Mouse (Mus musculus): ENCODE measurements around the gene Smco2. TPM values are rescaled to one million over a fixed set of nuclear protein-coding genes. Genes with fewer than 3 reads are reported as not detected.

Smco2 gene
- polyA plus RNA-seq, 1 experiment from 2014 or later, result not detected

DNA sequence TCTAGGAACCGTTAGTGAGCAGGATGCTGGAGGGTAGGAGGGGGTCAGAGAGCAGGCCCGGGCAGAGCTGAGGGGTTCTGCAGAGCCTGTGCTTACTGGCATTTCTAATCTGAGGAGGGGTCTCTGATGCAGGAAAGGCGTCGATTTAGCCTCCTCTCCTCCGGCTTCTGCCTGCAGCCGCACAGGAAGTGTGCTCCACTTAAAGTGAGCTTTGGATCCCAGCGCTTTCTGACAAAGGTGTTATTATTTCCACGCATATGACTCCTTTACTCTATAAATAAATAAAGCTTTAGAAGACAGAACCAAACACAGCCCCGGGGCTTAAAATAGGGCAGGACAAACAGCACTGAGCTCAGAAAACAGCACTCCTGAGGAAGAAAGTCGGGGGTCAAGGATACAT, 29.0 kb downstream of the Smco2 start:
- TF ChIP-seq CTCF (IDR thresholded peaks at IDR 0.05), result no peak
- no peak for DNase-seq (ENCODE audit: low read depth, low spot score)
- no peaks in the 10 kb centered on the region for H3K27me3 ChIP-seq
- CTCF ChIA-PET, result interaction anchor here (1.3 to 2.0 kb wide), 2 partner anchors 33 to 46 kb away, joined by 4 to 7 read pairs; no protein-coding TSS in a partner anchor
- ATAC-seq, result no peak
- POLR2A ChIA-PET, result interaction anchor here (1.5 kb wide), 1 partner anchor 9 kb away, joined by 4 read pairs; the partner anchor contains the start of gene Ppfibp1
- in situ Hi-C loops (cut with MboI; ENCODE audit: low pct_unique_long_range_greater_than_20kb), result no loop called here

DNA sequence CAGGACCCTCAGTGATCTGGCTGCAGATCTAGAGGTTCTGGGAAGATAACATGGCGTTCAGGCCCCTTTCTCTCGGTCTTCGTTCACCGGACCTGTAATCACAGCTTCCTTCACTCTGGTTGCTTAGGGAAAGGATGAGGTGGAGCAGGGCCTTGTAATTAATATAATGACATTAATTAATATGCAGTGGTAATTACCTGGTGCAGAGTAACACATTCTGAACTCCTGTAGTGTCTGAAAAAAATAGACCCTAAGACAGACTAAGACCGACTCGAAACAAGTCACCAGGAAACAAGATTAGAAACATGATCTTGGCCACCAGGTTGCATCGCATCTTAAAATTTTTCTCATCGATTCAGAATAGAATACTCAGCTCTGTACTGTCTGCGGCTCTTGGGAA, 30.0 kb downstream of the Smco2 start:
- H3K27me3 ChIP-seq, result no peaks in the 10 kb centered on the region
- in situ Hi-C loops (cut with MboI; ENCODE audit: low pct_unique_long_range_greater_than_20kb), result loop anchor here (5.0 kb wide), 2 partner anchors 72 to 97 kb away; partner anchors contain the start of gene 1700034J05Rik
- DNase-seq (ENCODE audit: low read depth, low spot score) (no peak), ATAC-seq (no peak)
- POLR2A ChIA-PET, result interaction anchor here (1.5 kb wide), 1 partner anchor 8 kb away, joined by 4 read pairs; the partner anchor contains the start of gene Ppfibp1
- TF ChIP-seq CTCF (IDR thresholded peaks at IDR 0.05), result no peak
- CTCF ChIA-PET, result interaction anchor here (1.3 to 2.0 kb wide), 2 partner anchors 34 to 47 kb away, joined by 4 to 7 read pairs; no protein-coding TSS in a partner anchor

DNA sequence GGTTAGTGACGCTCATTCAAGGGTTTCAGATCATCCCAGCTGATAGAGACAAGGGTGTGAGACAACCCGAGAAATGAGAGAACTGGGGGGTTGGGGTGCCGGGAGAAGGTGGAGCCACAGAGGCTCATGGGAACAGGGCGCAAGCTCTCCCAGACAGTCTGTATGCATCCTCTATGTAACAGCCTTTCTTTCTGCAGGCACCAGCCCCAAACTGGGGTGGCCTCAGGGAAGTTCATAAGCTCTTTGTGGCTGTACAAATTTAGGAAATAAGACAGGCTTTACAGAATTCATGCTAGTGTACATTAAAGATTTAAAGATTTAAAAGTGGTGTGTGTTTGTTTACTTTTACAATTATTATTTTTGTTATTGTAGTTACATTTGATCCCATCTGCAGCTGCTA, 30.4 kb downstream of the Smco2 start:
- POLR2A ChIA-PET, result interaction anchor here (1.5 kb wide), 1 partner anchor 8 kb away, joined by 4 read pairs; the partner anchor contains the start of gene Ppfibp1
- CTCF ChIA-PET, result interaction anchor here (2.0 kb wide), 1 partner anchor 34 kb away, joined by 7 read pairs; no protein-coding TSS in a partner anchor
- H3K27me3 ChIP-seq, result no peaks in the 10 kb centered on the region
- no peak for TF ChIP-seq CTCF (IDR thresholded peaks at IDR 0.05)
- ATAC-seq (no peak), DNase-seq (ENCODE audit: low read depth, low spot score) (no peak)
- in situ Hi-C loops (cut with MboI; ENCODE audit: low pct_unique_long_range_greater_than_20kb), result loop anchor here (5.0 kb wide), 2 partner anchors 72 to 97 kb away; partner anchors contain the start of gene 1700034J05Rik

DNA sequence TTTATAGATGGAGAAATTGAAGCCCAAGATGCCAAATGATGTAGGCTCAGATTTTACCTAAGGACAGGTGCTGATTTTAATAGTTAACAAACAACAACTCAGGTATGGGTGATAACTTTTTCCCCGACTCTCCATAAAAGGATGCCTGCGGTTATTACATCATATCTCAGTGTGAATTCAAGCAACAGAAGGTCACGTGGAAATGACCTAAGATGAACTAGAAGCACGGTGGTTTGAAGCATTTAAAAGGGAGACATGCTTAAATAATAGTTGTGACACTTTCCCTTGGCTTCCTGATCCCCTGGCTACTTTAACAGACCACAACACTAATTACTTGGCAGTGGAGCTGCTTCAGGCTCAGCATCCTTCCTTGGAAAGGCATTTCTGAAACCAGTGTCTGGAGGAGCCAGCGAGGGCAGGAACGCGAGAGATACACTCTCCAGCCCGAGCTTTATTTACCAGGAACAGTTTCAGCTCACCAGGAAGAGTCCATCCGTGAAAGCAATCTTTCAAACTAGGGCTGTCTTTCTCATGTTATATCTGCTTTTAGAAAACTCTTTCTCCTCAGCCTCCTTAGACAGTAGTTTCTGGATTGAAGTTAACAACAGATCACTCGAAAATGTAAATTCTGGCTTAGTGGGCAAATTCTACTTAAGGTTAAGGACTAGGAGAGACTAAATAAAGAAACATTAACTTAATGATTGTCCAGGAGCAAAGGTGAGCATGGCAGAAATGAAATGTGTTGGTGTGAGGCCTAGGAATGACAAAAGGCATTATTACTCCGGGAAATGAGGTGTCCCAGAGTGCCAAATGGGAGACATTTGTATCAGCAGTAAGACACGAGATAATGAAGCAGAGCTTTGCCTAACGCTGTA, 32.2 kb downstream of the Smco2 start:
- POLR2A ChIA-PET, result no interaction called here
- no peak for TF ChIP-seq CTCF (IDR thresholded peaks at IDR 0.05)
- CTCF ChIA-PET, result interaction anchor here (1.1 kb wide), 1 partner anchor 12 kb away, joined by 3 read pairs; no protein-coding TSS in a partner anchor
- H3K27me3 ChIP-seq, result no peaks in the 10 kb centered on the region
- in situ Hi-C loops (cut with MboI; ENCODE audit: low pct_unique_long_range_greater_than_20kb), result loop anchor here (5.0 kb wide), 2 partner anchors 70 to 95 kb away; partner anchors contain the start of gene 1700034J05Rik
- DNase-seq (ENCODE audit: low read depth, low spot score) (peak; percentile 65), ATAC-seq (peak; percentile 38)

DNA sequence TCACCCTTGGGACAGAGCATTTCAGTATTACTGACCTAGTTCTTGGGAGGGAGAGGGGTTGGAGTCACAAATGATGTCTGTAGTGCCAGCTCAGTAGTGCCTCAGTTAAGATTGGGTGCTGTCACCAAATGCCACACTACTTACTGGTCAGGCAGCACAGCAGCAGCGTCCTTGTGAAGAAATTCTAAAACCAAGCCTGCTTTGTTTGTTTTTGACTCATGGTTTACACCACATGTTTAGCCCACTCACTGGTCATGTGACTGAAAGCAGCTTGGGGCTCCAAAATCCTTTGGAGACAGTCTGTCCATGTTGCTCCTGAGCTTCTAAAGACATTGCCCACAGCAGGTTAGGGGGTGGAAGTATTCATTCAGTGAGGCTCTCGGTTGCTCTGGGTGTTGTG, 33.5 kb downstream of the Smco2 start:
- POLR2A ChIA-PET, result interaction anchor here (0.5 kb wide), 1 partner anchor 81 kb away, joined by 3 read pairs; no protein-coding TSS in a partner anchor
- TF ChIP-seq CTCF (IDR thresholded peaks at IDR 0.05), result no peak
- DNase-seq (ENCODE audit: low read depth, low spot score) (no peak), ATAC-seq (no peak)
- CTCF ChIA-PET, result interaction anchor here (1.2 to 2.0 kb wide), 2 partner anchors 59 to 98 kb away, joined by 4 read pairs; no protein-coding TSS in a partner anchor
- in situ Hi-C loops (cut with MboI; ENCODE audit: low pct_unique_long_range_greater_than_20kb), result loop anchor here (5.0 kb wide), 2 partner anchors 69 to 94 kb away; partner anchors contain the start of gene 1700034J05Rik
- H3K27me3 ChIP-seq, result no peaks in the 10 kb centered on the region

DNA sequence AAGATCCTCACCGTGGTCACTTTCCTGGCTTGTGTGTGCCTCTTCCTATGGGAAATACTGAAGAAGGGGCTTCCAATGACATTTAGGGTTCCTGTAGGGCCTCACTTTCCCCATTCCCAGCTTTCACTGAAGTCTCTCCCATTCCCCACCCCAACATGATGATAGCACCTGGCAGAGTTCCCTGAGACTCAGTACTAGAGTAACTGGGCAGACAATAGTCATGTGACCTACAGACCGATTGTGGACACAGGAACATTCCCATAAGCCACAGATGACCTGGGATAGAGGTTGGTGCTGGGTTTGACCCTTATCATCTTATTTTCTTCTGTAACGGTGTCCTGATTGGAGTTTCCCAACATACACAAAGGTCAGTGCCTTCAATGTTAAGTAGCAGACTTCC, 34.3 kb downstream of the Smco2 start:
- no peaks in the 10 kb centered on the region for H3K27me3 ChIP-seq
- ChIA-PET POLR2A (no interaction called here), CTCF (interaction anchor here (1.2 to 2.0 kb wide), 2 partner anchors 60 to 97 kb away, joined by 4 read pairs; no protein-coding TSS in a partner anchor)
- no peak for TF ChIP-seq CTCF (IDR thresholded peaks at IDR 0.05)
- DNase-seq (ENCODE audit: low read depth, low spot score) (no peak), ATAC-seq (no peak)
- in situ Hi-C loops (cut with MboI; ENCODE audit: low pct_unique_long_range_greater_than_20kb), result loop anchor here (5.0 kb wide), 2 partner anchors 68 to 93 kb away; partner anchors contain the start of gene 1700034J05Rik

DNA sequence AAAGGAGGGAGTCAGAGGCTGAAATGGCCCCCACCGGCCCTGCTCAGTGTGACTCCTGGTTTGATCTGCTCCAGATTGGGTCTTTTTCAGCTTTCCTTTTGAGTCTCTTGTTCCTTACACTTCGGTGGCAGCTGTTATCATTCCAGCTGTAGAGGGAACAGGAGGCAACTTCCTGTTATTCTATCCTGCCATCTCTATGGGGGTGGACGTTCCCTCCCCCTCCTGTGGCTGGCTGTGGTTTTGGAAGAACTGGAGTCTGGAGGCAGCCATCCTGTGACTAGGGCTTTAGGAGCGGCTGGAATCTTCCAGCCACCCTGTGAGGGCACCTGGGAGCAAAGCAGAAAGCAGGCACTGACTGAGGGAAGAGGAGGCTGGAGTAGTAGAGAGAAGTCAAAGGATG, 34.9 kb downstream of the Smco2 start:
- no peaks in the 10 kb centered on the region for H3K27me3 ChIP-seq
- in situ Hi-C loops (cut with MboI; ENCODE audit: low pct_unique_long_range_greater_than_20kb), result loop anchor here (5.0 kb wide), 2 partner anchors 67 to 92 kb away; partner anchors contain the start of gene 1700034J05Rik
- no peak for TF ChIP-seq CTCF (IDR thresholded peaks at IDR 0.05)
- ATAC-seq, result peak; percentile 48
- POLR2A ChIA-PET, result no interaction called here
- DNase-seq (ENCODE audit: low read depth, low spot score), result no peak
- CTCF ChIA-PET, result interaction anchor here (2.0 kb wide), 1 partner anchor 60 kb away, joined by 4 read pairs; no protein-coding TSS in a partner anchor

DNA sequence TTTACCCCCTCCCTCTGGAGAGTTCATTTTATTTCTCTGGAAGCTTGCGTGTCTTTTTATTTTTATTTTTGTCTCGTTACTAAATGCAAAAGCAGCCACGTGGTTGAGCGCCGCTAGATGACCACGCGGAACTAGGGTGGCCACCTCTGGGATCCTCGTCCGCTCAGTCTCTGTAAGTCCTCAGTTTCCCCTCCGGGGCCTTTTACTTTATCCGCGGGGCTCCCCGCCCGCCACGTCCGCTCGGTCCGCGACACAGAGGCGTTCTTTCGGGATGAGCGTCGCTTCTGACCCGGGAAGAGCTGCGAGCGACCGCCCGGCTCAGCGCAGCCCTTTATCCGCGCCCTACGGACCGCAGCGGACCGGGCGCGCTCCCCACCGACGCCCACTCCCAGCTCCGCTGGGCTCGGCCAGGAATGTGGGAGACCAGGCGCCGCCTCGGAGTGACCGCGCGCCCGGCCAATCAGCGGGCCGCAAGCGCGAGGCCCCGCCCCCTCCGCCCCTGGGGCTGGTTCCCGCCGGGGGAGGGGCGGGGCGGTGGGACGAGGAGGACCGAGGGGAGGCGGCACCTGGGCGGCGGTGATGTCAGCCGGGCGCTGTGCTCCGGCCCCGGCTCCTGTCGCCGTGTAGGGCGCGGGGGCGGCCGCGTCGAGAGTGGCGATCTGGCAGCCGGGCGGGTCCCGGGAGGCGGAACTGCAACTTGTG, 38.2 kb downstream of the Smco2 start, which contains the start of gene Ppfibp1:
Gene Ppfibp1, plus strand, starts transcription at position 530 of the 702 bp plus-strand sequence.
- ChIA-PET POLR2A (interaction anchor here (0.6 to 2.0 kb wide), 11 partner anchors 8 to 1729 kb away, joined by 3 to 7 read pairs (median 3); no protein-coding TSS in a partner anchor), CTCF (interaction anchor here (0.9 to 2.7 kb wide), 8 partner anchors 10 to 106 kb away, joined by 3 to 12 read pairs (median 5); no protein-coding TSS in a partner anchor)
- in situ Hi-C loops (cut with MboI; ENCODE audit: low pct_unique_long_range_greater_than_20kb), result no loop called here
- DNase-seq (ENCODE audit: low read depth, low spot score) (no peak), ATAC-seq (peak; percentile 88)
- no peaks in the 10 kb centered on the region for H3K27me3 ChIP-seq
- TF ChIP-seq CTCF (IDR thresholded peaks at IDR 0.05), result no peak

DNA sequence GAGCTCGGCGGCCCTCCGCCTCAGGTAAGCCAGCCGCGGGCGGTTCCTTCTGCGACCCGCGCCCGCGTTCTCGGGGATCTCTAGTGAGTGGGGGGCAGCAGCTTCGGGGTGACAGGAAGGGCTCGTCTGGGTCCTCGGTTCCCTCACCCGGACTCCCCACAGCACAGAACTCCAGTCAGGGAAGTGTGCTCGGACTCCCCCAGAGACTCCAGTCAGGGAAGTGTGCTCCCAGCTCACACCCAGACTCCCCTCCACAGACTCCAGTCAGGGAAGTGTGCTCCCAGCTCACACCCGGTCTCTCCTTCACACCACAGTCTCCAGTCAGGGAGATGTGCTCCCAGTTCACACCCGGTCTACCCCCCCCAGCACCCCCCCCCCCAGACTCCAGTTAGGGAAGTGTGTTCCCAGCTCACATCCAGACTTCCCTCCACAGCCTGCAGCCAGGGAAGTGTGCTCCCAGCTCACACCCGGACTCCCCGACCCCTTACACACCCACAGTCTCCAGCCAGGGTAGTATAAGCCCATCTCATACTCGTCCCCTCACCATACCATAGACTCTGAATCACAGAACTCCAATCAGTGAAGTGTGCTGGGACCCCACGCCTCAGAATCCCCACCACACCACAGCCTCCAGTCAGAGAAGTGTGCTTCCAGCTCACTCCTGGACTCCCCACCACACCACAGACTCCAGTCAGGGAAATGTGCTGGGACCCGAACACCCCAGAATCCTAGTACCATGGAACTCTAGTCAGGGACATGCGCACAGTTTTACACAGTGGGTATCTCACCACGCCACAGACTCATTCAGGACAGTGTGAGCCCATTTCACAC, 39.0 kb downstream of the Smco2 start:
- in situ Hi-C loops (cut with MboI; ENCODE audit: low pct_unique_long_range_greater_than_20kb), result no loop called here
- ChIA-PET CTCF (interaction anchor here (1.2 to 2.7 kb wide), 3 partner anchors 9 to 62 kb away, joined by 4 to 12 read pairs (median 8); no protein-coding TSS in a partner anchor), POLR2A (interaction anchor here (1.0 to 2.0 kb wide), 9 partner anchors 9 to 89 kb away, joined by 3 to 7 read pairs (median 3); no protein-coding TSS in a partner anchor)
- ATAC-seq (peak; percentile 49), DNase-seq (ENCODE audit: low read depth, low spot score) (no peak)
- no peaks in the 10 kb centered on the region for H3K27me3 ChIP-seq
- TF ChIP-seq CTCF (IDR thresholded peaks at IDR 0.05), result no peak
